Mouse (Mus musculus) thymus, postnatal 4 days (tissue): ENCODE measurements around the gene Suclg2.

Experiments
- DNase-seq: peaks from one replicate; pipeline ENCODE4 v3.0.0; 2021

Gene Suclg2

GRCm38 (mm10) chr6:95718031-95718968 is at the start of gene Suclg2:
Gene Suclg2 (minus strand): TSS chr6:95718800.
- DNase-seq: peak; percentile 95

GRCm38 (mm10) chr6:95766566-95766965 is 48.0 kb upstream of the Suclg2 start:
- peak; percentile 13 for DNase-seq

GRCm38 (mm10) chr6:95759558-95760172 is 41.1 kb upstream of the Suclg2 start:
- no peak for DNase-seq

GRCm38 (mm10) chr6:95742378-95742777 is 23.8 kb upstream of the Suclg2 start:
- no peak for DNase-seq

- DNase-seq: no peak
Observed at GRCm38 (mm10) chr6:95731570-95732367, 13.2 kb upstream of the Suclg2 start.

GRCm38 (mm10) chr6:95729399-95729798 is 10.8 kb upstream of the Suclg2 start:
- DNase-seq: no peak

- DNase-seq: no peak
Observed at GRCm38 (mm10) chr6:95725281-95725680, 6.7 kb upstream of the Suclg2 start.

GRCm38 (mm10) chr6:95723361-95723760 is 4.8 kb upstream of the Suclg2 start:
- no peak for DNase-seq

GRCm38 (mm10) chr6:95719791-95720190 is 1.2 kb upstream of the Suclg2 start:
- no peak for DNase-seq

- DNase-seq: no peak
Observed at GRCm38 (mm10) chr6:95718969-95719333, 351 bp upstream of the Suclg2 start.

GRCm38 (mm10) chr6:95717071-95717470 is 1.5 kb downstream of the Suclg2 start:
- no peak for DNase-seq

GRCm38 (mm10) chr6:95716476-95716875 is 2.1 kb downstream of the Suclg2 start:
- no peak for DNase-seq

- DNase-seq: no peak
Observed at GRCm38 (mm10) chr6:95713245-95713644, 5.4 kb downstream of the Suclg2 start.

GRCm38 (mm10) chr6:95712081-95712480 is 6.5 kb downstream of the Suclg2 start:
- DNase-seq: no peak

GRCm38 (mm10) chr6:95711671-95712070 is 6.9 kb downstream of the Suclg2 start:
- no peak for DNase-seq

GRCm38 (mm10) chr6:95710886-95711285 is 7.7 kb downstream of the Suclg2 start:
- DNase-seq: no peak

GRCm38 (mm10) chr6:95709531-95709930 is 9.1 kb downstream of the Suclg2 start:
- DNase-seq: no peak

- no peak for DNase-seq
Observed at GRCm38 (mm10) chr6:95709106-95709505, 9.5 kb downstream of the Suclg2 start.

- no peak for DNase-seq
Observed at GRCm38 (mm10) chr6:95704626-95705025, 14.0 kb downstream of the Suclg2 start.

- no peak for DNase-seq
Observed at GRCm38 (mm10) chr6:95702200-95702599, 16.4 kb downstream of the Suclg2 start.

GRCm38 (mm10) chr6:95701786-95702185 is 16.8 kb downstream of the Suclg2 start:
- no peak for DNase-seq

- DNase-seq: no peak
Observed at GRCm38 (mm10) chr6:95700981-95701610, 17.5 kb downstream of the Suclg2 start.

GRCm38 (mm10) chr6:95700191-95700590 is 18.4 kb downstream of the Suclg2 start:
- no peak for DNase-seq
